Mouse (Mus musculus) left cerebral cortex, postnatal 4 days (tissue): ENCODE measurements at regions not wholly inside any gene's neighbourhood (a gene's known extent, or its start where the extent isn't known, plus 50 kb on each side); places are given as distances from the start of the nearest gene placed in this dataset.

Experiments
- DNase-seq: peaks from one replicate; pipeline ENCODE4 v3.0.0-alpha.2; 2022
- intact Hi-C: fragments of 180-260 bp; cut with DNase I; formaldehyde crosslinking; loops from one replicate; pipeline ENCODE4 v1.15.1; 2025

DNA sequence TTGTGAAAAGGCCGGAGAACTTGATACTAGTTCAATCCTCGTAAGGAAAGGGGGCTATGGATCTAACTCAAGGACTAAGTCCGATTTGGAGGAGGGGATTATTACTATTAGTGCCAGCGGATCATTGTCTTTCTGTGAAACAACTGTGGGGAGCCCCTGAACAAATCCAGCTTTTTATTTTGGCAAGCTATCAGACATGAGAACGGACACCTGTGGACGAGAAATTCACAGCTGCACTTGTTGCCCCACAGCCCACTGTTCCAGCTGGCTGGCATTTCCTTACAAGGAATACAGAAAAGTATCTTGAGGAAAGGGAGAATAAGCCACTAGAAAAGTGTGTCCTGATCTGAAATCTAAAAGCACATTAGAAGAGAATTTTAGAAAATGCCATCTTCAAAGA lies 363.9 kb upstream of the Itga1 start:
- intact Hi-C loops = no loop called here
- no peak for DNase-seq

DNA sequence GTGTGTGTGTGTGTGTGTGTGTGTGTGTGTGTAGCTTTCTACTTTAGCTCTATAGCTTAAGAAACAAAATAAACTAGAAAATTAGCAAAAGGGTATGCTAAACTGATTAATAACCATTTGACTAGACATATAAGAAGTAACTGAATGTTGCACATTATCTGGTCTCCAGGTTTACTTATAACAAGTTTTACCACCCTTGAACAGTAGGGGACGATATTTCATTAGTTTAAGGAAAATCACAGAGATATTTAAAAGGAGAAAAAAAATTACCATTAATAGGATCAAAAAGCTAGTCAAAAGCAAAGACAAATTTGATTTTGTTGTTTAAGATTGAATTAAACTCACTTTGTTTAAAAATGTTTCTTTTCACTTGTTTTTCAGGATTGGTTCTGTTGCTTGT lies 349.5 kb upstream of the Itga1 start:
- no peak for DNase-seq
- intact Hi-C loops = loop anchor here (10.0 kb wide), 1 partner anchor 1264 kb away; no protein-coding TSS in a partner anchor

DNA sequence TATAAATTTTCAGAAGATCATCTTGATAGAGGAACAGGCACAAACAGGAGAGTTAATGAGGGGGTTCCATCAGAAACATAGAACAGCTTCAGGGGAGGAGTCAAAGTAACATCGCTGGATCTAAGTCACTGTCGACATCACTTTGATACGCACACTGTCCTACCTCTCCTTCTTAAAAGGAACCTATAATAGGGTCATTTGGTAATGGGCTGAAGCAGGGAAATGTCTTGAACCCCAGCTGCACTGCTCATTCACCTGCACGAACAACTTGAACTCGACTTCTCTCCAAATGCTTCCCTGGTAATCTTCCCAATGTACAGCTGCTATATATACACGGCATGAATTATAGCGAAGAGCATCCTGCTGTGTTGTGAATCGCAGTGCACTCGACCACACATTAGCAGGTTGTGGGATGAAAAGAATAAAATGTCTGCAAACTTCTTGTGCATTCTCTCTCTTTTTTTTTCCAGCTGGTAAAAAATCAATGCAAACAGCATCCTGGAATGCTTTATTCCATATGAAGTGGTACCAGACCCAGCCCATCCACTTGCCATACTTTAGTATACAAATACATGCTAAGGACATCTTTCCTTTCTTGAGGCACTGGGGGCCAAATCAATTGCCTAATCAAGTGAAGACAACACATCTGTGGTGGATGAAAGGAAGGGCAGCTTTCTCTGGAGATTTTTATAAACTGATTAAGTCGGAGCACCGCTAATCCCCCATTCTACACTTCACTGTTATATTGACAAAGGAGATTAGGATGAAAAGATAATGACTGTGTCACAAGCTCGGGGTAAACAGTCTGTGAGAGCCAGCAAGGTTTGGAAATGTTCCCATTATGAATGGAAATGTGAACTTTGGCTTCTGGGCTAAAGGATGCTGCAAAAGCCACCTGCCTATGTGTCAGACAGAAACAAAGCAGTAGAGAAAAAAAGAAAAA lies 325.6 kb upstream of the Itga1 start:
- intact Hi-C loops = no loop called here
- no peak for DNase-seq

DNA sequence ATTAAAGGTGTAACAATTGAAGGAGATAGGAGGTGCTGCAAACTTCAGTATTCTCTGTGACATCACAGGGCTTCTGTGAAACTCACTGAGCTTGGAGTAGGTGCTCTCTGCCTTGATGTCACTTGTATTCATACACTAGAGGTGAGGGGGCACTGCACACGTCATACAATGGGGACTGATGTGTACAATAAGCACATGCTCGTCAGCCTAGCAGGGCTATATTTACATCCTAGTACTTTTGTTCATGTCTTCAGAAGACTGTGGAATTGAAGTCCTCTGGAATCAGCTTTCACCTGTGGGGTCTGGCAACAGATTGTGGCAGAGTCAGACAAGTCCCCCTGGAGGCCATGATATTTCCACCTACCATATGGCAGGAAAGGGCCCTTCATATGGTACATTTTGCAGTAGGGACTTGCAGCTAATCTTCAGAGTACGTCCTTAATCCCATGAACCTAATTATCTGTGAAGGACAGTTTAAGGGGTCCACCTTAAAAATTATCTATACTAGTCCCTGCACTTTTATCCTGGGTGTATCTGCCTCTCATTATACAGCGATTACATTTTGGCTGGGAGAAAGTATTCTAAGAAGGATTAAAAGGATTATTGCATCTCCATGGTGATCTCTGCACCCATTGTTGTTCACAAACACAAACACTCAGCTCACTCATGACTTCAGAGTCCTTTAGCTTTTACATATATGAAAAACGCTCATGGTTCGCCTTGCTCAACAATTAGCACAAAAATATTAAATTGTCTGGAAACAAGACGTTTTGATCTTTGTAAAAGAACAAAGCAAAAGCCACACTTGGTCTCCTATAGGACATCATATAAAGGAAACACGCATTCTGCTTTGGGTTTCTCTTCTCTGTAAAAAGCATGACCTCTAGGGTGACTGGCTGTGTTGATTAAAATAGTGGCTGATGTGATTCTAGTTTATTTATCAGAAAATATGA lies 324.1 kb upstream of the Itga1 start:
- intact Hi-C loops = no loop called here
- DNase-seq = peak; percentile 24

DNA sequence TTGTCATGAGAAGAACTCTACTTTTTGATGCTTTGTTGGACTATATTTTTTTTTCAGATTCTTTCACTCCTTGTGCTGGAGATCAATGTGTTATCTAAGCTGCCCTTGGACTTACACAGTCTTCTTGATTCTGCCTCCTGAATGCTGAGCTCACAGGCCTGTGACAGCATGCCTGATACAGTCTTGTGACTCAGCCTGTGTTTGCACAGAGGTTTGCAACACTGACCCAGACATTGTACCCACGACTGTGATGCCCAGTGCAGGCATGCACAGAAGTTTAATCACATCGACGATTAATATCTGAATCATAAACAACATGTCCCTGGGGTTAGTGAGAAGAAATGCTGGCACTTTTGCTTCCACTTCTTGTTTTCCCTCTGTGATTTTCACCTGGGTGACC lies 322.0 kb upstream of the Itga1 start:
- intact Hi-C loops = no loop called here
- DNase-seq = no peak

DNA sequence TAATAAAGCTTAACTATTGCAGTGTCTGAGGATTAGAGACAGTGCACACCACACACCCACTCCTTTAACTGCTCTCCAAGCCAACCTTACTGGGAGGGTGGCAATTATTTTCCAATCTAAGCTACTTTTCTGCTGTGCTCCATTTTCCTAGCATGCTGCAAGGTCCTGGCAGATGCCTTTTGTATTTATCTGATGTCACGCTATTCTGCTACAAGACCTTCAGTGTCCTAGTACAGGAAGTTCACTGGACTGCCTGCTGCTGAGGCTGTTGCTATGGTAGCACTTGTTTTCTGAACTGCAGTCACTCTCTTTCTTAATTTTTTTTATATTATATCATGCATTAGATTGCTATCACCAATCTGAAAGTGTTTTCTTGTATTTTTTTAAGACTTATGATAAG lies 319.7 kb upstream of the Itga1 start:
- intact Hi-C loops = no loop called here
- no peak for DNase-seq

DNA sequence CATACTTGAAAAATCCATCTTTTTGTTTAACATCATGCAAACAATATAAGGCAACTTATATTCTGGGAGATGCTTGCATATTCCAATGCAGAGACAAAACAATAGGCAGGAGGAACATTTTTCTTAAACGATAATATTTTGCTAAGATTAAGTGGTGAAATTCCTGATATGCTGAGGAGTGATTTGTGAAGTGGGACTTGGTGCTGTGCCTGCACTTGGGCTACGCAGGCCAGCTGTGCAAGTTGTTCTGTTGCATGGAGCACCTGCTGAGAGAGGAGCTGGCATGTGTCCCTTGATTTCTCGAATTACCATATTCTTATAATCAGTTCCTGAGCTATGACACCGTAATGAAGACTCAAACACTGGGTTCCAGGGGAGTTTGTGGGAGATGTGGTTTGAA lies 316.1 kb upstream of the Itga1 start:
- DNase-seq = peak; percentile 37
- intact Hi-C loops = no loop called here

DNA sequence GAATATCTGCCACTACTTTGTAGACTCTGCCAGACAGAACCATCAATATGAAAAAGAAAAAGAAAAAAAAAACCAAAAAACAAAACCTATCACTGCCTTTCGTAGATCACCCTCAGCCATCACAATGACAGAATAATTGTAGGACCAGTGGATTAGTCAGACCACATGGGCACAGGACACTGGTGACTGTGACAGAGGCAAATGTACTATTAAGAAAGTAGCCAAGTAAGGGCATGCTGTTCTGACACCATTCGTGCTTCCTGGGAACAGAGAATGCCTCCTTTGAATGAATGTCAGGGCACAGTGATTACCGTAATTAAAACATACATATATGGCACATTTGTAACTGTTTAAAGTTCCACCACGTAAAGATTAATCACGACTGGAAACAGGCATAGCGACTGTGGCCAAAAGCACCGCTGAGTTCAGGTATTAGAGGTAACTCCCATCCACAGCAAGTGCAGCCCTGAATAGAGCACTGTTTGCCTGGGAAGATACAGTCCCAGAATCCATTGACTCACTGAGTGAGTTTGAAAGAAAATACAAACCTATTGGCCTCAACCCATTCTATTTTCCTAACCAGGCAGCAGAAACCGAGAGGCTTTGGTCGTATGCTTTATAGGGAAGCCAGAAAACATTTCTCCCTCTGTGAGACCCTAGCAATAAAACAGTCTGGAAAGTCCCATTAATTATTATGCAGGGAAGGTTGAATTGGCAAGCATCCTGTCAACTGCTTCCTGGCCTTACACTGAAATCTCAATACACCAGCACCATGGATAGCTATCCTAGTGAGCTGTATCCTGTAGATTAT lies 312.2 kb upstream of the Itga1 start:
- intact Hi-C loops = no loop called here
- no peak for DNase-seq

DNA sequence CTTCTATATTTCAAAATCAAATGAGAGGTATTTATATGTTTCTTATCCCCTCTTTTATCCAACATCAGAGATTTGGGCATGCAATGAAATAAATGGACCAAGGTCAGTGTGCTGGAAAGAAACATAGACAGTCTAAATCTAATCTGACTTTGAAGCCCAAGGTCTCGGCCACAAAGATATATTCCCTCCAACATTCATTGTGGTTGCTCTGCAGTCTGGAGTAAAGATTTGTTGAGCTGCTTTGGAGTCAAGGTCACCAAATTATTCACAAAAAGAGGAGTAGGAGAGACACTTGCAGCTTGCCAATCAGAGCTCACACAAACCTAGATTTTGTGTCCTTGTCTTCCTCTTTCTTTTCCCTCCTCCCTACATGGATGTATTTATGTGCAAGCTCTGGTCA lies 304.2 kb upstream of the Itga1 start:
- intact Hi-C loops = no loop called here
- DNase-seq = no peak

DNA sequence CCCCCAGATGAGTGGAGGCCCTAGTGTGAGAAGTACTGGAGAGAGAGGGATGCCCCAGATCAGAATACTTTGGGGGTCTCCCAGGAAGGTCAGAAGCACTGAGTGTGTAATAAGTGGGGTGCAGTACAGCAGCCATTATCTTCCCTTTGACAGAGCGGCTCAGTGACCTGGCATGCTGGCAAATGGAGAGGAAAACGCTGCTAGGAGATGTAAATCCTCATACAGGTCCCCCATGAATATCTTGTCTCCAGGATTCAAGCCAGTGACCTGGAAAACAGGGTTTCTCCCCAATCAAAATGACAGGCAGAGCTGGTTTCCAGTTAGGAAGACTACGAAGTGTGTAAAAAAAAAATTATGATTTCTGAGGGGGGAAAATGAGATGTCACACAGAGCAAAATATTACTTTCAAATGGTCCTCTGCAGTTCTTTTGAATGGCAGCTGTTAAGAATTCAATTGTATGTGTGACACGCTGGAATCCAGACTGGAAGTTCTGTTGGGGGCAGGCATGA lies 299.0 kb upstream of the Itga1 start:
- intact Hi-C loops = no loop called here
- no peak for DNase-seq

DNA sequence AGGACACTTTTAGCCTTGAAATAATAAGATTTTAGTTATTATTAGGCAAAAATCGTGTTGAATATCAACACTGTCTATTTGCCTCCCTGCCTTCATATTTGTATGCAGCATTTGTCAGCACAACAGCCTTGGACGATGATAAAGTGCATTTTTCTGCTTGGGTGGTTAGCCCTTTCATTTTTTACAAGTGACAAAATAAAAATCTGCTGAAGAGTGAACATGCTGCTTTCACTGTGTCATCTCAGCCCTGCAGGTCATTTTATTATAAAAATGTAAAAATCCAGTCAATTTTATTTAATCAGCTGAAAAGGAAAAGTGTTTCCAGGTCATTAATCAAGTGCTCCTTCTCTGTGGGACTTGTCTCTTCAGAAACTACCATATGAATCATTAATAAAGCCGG lies 277.9 kb upstream of the Itga1 start:
- intact Hi-C loops = no loop called here
- no peak for DNase-seq

DNA sequence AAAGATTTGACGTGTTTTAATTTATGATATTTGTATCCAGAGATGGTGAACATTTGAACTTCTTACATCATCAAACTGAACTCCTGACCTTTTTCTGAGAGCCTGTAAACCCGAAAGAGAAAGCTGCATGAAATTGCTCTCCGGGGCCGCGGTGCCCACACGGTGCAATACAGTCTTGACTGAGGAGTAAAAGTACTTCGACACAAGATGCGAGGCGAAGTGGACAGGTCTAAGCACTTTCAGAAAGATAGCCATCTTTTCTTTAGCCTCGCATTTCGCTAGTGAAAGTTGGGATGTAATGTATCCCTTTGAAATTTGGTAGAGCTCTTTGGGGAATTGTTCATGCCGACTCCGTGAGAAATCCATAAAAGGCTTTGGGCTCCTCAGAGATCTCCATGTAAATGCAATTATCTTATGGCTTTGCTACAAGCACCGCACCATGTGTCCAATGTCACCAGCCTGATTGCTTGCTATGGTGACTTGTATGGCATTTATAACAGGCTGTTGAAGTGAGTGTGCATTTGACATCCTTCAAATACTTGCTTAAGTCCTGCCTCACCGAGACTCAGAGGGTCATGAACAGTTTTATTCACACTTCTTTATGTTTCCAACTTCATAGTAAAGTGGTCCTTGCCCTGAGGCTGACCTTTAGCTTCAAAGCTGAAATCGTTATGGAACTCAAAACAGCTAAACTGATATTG lies 274.6 kb upstream of the Itga1 start:
- no peak for DNase-seq
- intact Hi-C loops = no loop called here

DNA sequence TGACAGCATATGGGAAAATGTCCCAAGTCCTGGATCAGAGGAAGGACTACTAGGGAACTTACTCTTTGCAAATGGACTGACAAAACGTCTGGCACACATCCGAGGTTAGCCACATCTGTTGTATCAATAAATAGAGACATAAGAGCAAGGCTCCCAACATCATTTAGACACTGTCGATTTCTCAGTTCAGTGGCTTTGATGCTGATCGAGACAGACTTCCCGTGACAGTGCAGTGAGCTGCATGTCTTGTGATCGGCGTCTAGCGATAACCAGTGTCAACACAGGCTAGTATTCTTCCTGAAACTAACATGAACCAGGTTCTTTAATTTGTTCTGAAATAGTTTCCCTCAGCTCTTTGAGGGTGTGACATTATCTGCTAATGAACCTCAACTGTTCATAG lies 259.7 kb upstream of the Itga1 start:
- intact Hi-C loops = no loop called here
- peak; percentile 35 for DNase-seq

DNA sequence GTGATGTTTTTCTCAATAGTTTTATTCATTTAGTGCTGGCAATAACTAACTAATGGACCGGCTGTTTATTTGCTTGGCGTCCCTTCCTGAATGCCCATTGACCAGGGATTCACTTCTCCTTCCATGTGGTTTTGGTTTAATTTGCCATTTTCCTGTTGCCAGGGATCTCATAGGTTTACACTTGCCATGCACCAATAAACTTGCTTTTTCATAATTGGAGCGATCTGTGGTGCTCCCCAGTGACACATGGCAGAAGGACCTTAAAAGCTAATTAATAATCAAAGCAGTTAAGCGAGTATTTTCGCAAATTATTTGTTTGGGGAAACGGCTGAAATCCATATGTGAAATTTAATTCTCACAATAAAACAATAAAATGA lies 245.2 kb upstream of the Itga1 start:
- no peak for DNase-seq
- intact Hi-C loops = no loop called here

DNA sequence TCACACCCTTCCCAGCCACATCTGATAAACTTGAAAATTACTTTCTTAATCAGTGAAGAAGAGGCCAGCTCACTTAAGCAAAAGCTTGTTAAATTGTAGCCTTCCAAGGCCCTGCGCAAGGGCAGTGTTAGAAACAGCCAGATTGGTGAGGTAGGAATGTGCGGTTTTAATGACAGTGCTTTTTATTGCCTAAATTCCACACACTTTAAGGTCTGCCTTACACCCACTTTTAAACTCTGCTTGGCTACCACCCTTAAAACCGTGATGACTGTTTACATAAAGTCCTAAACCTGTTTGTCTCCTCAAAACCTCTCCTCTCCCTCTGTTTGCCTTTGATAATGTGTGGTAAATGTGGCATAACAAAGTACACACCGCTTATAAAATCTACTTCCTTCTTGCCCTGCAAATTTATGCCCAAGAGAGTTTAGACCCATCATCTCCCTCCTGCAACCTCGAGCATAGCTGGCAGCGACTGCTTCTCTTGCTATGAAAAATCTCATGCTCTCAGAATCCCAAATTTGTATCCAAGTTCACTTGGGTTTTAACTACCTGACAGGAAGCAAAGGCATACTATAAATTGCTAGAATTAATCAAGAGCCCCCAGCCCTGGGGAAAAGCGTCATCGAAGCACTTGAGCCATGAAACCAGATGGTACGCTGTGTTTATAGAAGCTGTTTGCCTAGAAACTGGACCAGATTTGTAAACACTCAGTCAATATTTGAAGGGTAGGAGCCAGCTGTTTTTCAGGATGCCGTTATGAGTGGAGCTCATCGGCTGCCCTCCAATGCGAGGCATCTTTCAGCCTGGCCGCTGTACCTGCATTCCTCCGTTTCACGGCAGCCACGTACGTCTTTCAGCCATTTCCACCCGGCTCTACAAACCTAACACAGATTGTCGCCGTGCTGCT lies 244.6 kb upstream of the Itga1 start:
- DNase-seq = no peak
- intact Hi-C loops = no loop called here

DNA sequence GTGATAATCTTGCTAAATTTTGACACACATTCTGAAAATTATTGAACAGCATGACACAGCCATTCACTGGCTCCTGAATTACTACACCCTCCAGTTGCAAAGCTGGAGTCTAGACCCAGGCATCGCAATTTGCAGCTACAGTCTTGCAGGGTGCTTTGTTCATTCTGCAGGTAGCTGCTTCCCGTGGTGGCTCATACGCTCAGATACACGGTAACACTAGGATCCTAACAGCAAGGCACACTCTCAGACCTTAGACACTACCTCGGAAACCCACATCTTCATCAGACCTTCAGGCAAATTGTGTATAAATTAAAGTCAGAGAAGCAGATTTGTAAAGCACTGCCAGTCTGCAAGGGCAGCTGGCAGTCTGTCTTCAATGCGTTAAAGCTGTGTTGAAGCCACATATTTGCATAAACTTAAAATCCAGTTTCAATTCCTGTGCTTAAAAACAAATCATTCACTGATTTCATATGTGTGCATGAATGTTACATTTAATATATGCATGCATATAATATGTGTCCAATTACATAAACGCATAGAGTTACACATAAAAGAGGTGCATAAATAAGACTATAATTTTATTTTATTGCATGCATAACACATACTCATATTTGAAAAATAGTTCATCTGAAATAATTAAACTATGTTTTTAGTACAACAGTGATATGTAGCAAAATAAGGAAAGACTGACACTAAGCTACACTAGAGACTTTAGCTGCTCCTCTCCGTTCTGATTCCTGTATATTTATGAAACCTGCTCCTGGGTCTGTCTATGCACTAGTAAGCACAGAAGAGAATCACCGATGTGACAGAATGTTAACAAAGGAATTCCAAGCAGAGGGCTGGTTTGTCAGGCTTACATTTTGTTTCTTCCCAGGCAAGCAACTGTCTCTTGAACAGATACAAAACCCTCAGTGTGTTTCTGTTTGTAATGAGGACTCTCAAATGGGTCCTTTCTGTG lies 227.5 kb upstream of the Itga1 start:
- intact Hi-C loops = no loop called here

DNA sequence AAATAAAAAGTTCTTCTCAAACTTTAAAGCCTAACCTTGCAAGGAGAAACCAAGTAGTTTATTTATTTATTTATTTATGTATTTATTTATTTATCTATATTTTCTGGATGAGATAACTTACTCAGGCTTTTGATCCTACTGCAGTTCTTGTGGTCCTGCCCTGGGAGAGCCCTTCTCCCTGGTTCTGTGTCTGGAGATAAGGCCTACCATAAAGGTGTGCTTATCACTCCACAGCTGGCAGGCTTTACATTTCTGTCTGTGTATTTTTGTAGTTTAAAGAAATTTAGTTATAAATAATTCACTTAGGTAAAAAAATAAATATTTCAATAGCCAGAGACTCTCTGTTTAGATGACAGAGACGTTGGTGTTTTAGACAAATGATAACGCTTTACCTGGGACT lies 224.5 kb upstream of the Itga1 start:
- intact Hi-C loops = no loop called here
- DNase-seq = no peak

More for the DNA sequence above, 227.5 kb upstream of the Itga1 start:
- no peak for DNase-seq

DNA sequence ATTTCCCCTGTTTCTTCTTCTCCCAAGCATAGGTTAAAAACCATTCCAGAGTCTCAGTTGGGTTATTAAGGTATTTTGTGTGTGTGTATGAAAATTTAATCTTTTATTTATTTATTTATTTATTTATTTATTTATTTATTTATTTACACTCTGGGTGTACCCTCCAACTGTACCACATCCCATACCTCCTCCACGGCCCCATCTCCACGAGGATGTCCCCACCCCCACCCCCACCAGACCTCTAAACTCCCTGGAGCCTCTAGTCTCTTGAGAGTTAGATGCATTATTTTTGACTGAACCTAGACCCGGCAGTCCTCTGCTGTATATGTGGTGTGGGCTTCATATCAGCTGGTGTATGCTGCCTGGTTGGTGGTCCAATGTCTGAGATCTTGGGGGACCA lies 214.9 kb upstream of the Itga1 start:
- intact Hi-C loops = no loop called here
- no peak for DNase-seq
